Mouse (Mus musculus): ENCODE measurements at regions not wholly inside any gene's neighbourhood (a gene's known extent, or its start where the extent isn't known, plus 50 kb on each side); places are given as distances from the start of the nearest gene placed in this dataset.

GRCm38 (mm10) chr7:129902256-129902655 lies 310.6 kb downstream of the Wdr11 start:
- in situ Hi-C loops (cut with MboI; ENCODE audit: low pct_ligation_motif_present, low pct_unique_long_range_greater_than_20kb, low sequenced_read_pairs), result no loop called here
- H3K9ac ChIP-seq (ENCODE audit: insufficient read depth, low read depth), result no peak overlapping the region
- H3K9me3 ChIP-seq (replicated peaks; ENCODE audit: low read length), result no peaks in the 10 kb centered on the region
- dilution Hi-C loops (cut with MboI; ENCODE audit: extremely low pct_ligation_motif_present, extremely low pct_unique_long_range_greater_than_20kb, low sequenced_read_pairs), result no loop called here
- TF ChIP-seq CHD1 (IDR thresholded peaks at IDR 0.05; ENCODE audit: low read depth, low read length) (no peak), USF1 (IDR thresholded peaks at IDR 0.05; ENCODE audit: low read depth, low read length) (no peak), CTCF (conservative IDR thresholded peaks at IDR 0.05 in 1 of 2, IDR thresholded peaks at IDR 0.05 in 1 of 2; ENCODE audit: low read depth in 2 of 2, low read length in 2 of 2) (no peak), POLR2A (IDR thresholded peaks at IDR 0.05; ENCODE audit: low read depth, low read length) (no peak), JUN (IDR thresholded peaks at IDR 0.05; ENCODE audit: insufficient read depth, low read depth, low read length) (no peak), RCOR1 (conservative IDR thresholded peaks at IDR 0.05; ENCODE audit: low read depth, low read length) (no peak), SMC3 (IDR thresholded peaks at IDR 0.05; ENCODE audit: low read depth, low read length) (no peak), USF2 (conservative IDR thresholded peaks at IDR 0.05; ENCODE audit: low read depth, low read length) (no peak), EP300 (IDR thresholded peaks at IDR 0.05; ENCODE audit: low read length) (no peak), ZC3H11A (IDR thresholded peaks at IDR 0.05; ENCODE audit: low read depth, low read length) (no peak), SIN3A (IDR thresholded peaks at IDR 0.05; ENCODE audit: low read length) (no peak), NELFE (IDR thresholded peaks at IDR 0.05; ENCODE audit: low read depth, low read length) (no peak), UBTF (IDR thresholded peaks at IDR 0.05; ENCODE audit: low read depth, low read length) (no peak), KAT2A (IDR thresholded peaks at IDR 0.05; ENCODE audit: insufficient replicate concordance, low read length) (no peak), TCF12 (IDR thresholded peaks at IDR 0.05; ENCODE audit: low read depth, low read length) (no peak)
- no peak overlapping the region for H3K27ac ChIP-seq (ENCODE audit: insufficient read depth, low read depth)
- H3K27me3 ChIP-seq (replicated peaks), result peaks cover 64% of the 10 kb centered on the region
- H3K4me1 ChIP-seq (ENCODE audit: control insufficient read depth in 1 of 2, insufficient read depth in 2 of 2), result no peaks in the 10 kb centered on the region
- H3K36me3 ChIP-seq (replicated peaks in 1 of 2; ENCODE audit: control insufficient read depth in 1 of 2, insufficient read depth in 1 of 2, low read length in 1 of 2), result no peaks in the 10 kb centered on the region
- no peak for DNase-seq (ENCODE audit: extremely low read depth)
- H3K79me2 ChIP-seq (replicated peaks; ENCODE audit: control insufficient read depth, extremely low read depth, insufficient read depth, poor library complexity, severe bottlenecking), result no peaks in the 10 kb centered on the region
- no peak overlapping the region for H3K4me3 ChIP-seq (replicated peaks in 1 of 3; ENCODE audit: low read depth in 2 of 3, low read length in 2 of 3, poor library complexity in 1 of 3)
- H3K4me2 ChIP-seq (ENCODE audit: insufficient read depth, low read depth, poor library complexity, severe bottlenecking), result no peak overlapping the region

- dilution Hi-C loops (cut with MboI; ENCODE audit: extremely low pct_ligation_motif_present, extremely low pct_unique_long_range_greater_than_20kb, low sequenced_read_pairs) (no loop called here), in situ Hi-C loops (cut with MboI; ENCODE audit: low pct_ligation_motif_present, low pct_unique_long_range_greater_than_20kb, low sequenced_read_pairs) (no loop called here)
- H3K27ac ChIP-seq (ENCODE audit: insufficient read depth, low read depth), result no peak overlapping the region
- no peaks in the 10 kb centered on the region for H3K79me2 ChIP-seq (replicated peaks; ENCODE audit: control insufficient read depth, extremely low read depth, insufficient read depth, poor library complexity, severe bottlenecking)
- H3K9ac ChIP-seq (ENCODE audit: insufficient read depth, low read depth), result no peak overlapping the region
- no peaks in the 10 kb centered on the region for H3K4me1 ChIP-seq (ENCODE audit: control insufficient read depth in 1 of 2, insufficient read depth in 2 of 2)
- H3K36me3 ChIP-seq (replicated peaks in 1 of 2; ENCODE audit: control insufficient read depth in 1 of 2, insufficient read depth in 1 of 2, low read length in 1 of 2), result no peaks in the 10 kb centered on the region
- TF ChIP-seq NELFE (IDR thresholded peaks at IDR 0.05; ENCODE audit: low read depth, low read length) (no peak), CHD1 (IDR thresholded peaks at IDR 0.05; ENCODE audit: low read depth, low read length) (no peak), ZC3H11A (IDR thresholded peaks at IDR 0.05; ENCODE audit: low read depth, low read length) (no peak), IRF4 (IDR thresholded peaks at IDR 0.05; ENCODE audit: low read depth, low read length) (no peak), BHLHE40 (IDR thresholded peaks at IDR 0.05; ENCODE audit: low read depth, low read length) (no peak), POLR2AphosphoS2 (IDR thresholded peaks at IDR 0.05; ENCODE audit: low read depth, low read length) (no peak), NRF1 (IDR thresholded peaks at IDR 0.05; ENCODE audit: low read depth, low read length) (no peak), POLR2A (IDR thresholded peaks at IDR 0.05; ENCODE audit: low read depth, low read length) (no peak), PAX5 (IDR thresholded peaks at IDR 0.05; ENCODE audit: low read length) (no peak), KAT2A (IDR thresholded peaks at IDR 0.05; ENCODE audit: insufficient replicate concordance, low read length) (no peak)
- no peaks in the 10 kb centered on the region for H3K9me3 ChIP-seq (replicated peaks; ENCODE audit: low read length)
- H3K27me3 ChIP-seq (replicated peaks), result peaks cover 60% of the 10 kb centered on the region
- no peak for DNase-seq (ENCODE audit: extremely low read depth)
- H3K4me3 ChIP-seq (replicated peaks in 1 of 3; ENCODE audit: low read depth in 2 of 3, low read length in 2 of 3, poor library complexity in 1 of 3), result no peak overlapping the region
- no peak overlapping the region for H3K4me2 ChIP-seq (ENCODE audit: insufficient read depth, low read depth, poor library complexity, severe bottlenecking)
These were observed 311.5 kb downstream of the Wdr11 start for GRCm38 (mm10) chr7:129903126-129903525.

All from CH12.LX (cell line).